Mouse (Mus musculus) right cerebral cortex, postnatal 25 days (tissue): ENCODE measurements around the gene Gulp1.

Source experiments
- DNase-seq: peaks from one replicate; pipeline ENCODE4 v3.0.0; 2022

The Gulp1 gene

DNA sequence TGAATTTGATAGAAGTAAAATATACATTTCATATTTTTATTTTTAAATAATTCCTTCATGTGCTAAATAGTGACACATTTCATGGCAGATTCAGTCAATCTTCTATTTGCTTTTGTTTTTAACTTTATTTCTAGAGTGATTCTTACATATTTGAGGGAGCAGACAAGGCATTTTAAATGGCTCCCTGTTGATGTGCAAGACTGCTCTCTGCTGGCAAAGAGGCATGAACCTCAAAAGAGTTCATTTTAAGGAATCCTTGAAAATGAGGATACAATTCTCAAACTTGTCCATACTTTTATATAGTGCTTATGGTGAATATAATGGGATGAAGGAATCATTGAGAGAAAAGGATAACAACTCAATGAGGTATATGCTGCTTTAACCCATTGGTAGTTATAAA is 189.9 kb downstream of the Gulp1 start:
- DNase-seq: no peak

GRCm38 (mm10) chr1:44745711-44746110 is 194.4 kb downstream of the Gulp1 start:
- DNase-seq: no peak

- DNase-seq: no peak
Observed at GRCm38 (mm10) chr1:44750731-44751730, 199.7 kb downstream of the Gulp1 start.

DNA sequence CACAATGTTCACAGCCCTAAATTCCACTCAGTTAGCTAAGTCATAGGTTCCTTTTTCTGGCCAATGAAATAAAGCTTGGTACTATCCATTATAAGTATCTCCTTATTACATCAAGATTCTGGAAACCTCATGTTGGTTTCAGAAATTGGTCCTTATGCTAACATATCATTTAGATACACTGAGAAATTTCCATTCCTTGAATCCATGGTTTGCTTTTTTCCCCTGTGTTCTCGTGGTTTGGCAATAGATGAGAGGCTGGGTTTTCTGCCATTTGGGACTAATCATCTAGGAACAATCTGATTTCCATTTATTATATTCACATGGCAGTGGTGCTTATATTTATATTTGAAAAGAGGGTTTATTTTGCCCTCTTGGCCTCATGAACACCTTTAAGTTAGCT is 226.9 kb downstream of the Gulp1 start:
- DNase-seq: no peak

DNA sequence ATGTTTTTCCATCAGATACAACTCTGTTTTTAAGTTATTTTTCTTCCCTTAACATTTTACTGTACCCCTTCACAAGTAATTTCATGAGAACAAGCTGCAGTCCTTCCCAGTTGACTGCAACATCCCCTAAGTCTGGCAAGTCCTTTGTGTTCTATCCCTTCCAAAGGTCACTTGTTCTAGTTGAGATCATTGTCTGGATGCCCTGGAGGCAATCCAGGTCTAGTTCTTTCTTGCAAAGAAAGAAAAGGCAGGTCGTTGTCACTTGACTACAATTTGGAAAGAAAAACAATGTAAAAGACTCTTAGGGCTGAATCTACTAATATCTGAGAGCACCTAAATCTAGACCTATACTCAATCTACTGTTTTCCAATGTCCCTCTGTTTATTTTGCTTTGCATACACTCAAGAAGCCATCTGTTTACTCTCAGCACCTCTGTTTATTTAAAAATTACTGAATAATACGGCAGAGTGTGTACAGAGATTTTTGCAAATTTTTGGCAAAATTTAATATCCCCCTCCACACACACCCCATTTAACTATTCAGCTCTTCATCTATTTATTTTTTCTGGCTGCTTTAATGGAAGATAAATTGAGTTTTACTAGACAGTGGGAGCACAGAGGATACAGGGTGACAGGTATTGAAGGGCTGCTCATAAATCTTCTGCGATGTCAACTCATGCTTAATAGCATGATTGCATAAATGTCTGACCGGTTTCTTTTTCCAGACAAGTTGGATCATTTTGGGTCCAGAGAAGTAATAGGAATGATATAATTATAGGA is 252.5 kb downstream of the Gulp1 start:
- no peak for DNase-seq

DNA sequence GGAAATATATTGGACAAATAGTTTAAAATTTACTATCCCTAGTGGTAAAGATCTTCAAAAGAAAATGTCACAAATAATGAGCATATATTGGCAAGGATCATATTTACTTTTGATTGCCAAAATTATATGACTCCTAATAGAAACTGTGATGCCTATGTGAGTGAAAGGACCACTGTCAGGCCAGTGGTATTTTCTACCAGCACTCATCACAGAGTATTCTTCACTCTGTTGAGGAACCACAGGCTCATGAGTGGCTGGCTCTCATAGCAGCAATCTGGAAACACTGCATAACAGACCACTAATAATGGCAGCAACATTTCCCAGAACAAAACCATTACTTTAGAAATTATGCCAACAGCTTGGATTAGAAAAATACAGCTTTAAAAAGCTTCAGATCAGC is 255.1 kb downstream of the Gulp1 start:
- no peak for DNase-seq

DNA sequence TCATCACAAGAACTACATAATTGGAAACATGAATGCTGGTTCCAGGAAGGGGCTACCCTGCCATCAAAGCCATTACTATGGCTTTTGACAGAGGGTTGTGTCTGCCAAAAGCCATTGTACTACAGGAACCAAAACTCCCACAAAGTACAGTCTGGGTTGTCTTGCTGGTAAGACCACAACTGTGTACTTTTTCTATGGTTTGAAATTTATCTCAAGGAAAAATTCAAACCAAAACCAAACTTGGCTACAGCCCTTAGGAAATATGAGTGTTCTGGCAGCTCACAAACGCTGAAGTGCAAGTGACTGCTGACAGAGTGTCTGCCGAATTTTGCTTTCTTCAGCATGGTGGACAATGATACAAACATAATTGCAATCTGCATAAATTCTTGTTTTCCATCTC is 259.0 kb downstream of the Gulp1 start:
- no peak for DNase-seq

- DNase-seq: no peak
Observed at GRCm38 (mm10) chr1:44833934-44834333, 282.6 kb downstream of the Gulp1 start.
